Mouse (Mus musculus): ENCODE data around the gene Tcf23.
"Not testable (repeated sequence)": the region's sequence is repeated elsewhere in the genome, so short reads cannot be mapped to it uniquely, and the experiment has no call there.

Tcf23 gene

DNA sequence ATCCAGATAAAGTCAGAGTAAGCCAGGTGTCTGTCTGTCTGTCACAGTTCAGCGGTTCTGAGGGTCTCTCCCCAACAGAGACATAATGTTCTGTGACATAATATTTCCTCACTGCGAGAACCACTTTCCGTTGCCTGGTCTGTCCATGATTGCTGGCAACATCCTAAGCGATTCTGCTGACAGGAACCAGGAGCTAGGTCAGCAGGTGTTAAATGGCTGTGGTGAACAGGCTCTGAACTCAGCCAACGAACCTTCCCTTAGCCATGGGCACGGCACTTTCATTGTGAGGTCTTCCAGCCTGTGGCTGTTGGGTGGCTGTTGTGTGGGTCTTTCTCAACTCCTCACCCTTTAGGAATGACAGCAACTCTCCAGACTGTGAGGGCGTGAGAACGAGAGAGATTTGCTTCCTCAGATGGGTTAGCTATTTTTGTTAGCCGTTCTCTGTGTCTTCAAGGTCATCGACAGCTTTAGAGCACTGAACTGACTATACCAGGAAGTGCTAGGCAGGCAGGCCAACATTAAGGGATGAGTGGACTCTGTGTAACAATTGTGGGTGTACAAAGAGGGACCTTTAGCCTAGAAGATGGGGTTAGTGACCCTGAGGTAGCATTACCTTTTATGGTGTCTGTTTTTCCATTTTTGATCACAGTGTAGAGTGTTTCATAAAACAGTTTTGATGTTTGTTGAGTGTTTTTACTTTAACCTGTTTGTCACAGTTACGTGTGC lies 26.6 kb downstream of the Tcf23 start:
- no peak for DNase-seq (ENCODE audit: low spot score in 2 of 2)

- DNase-seq (ENCODE audit: low spot score in 2 of 2), result no peak
Measured at GRCm38 (mm10) chr5:30998306-30998705, 29.8 kb downstream of the Tcf23 start.

GRCm38 (mm10) chr5:30999324-30999723 lies 30.9 kb downstream of the Tcf23 start:
- no peak for DNase-seq (ENCODE audit: low spot score in 2 of 2)

- DNase-seq (ENCODE audit: low spot score in 2 of 2), result no peak
Measured at GRCm38 (mm10) chr5:31000122-31000521, 31.7 kb downstream of the Tcf23 start.

DNA sequence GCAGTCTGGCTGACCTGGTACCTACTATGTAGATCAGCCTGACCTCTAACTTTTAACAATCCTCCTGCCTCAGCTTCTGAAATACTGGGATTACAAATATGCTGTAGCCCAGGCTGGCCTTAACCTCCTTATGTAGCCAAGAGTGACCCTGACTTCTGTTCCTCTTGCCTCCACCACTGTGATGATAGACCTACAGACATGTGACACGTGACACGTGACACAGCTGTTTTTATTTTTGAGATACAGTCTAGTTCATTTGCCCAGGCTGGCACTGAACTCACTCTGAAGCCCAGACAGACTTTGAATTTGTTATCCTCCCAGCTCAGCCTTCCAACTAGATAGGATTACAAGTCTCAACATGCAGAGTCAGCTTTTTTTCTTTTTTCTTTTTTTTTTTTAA lies 32.5 kb downstream of the Tcf23 start:
- no peak for DNase-seq (ENCODE audit: low spot score in 2 of 2)

GRCm38 (mm10) chr5:31001560-31001959 lies 33.1 kb downstream of the Tcf23 start:
- DNase-seq (ENCODE audit: low spot score in 2 of 2), result no peak

- peak; percentile 67 to 84 for DNase-seq (ENCODE audit: low spot score in 2 of 2)
Measured at GRCm38 (mm10) chr5:31004184-31004583, 35.7 kb downstream of the Tcf23 start.

GRCm38 (mm10) chr5:31012737-31013136 lies 44.3 kb downstream of the Tcf23 start:
- DNase-seq (ENCODE audit: low spot score in 2 of 2), result no peak

DNA sequence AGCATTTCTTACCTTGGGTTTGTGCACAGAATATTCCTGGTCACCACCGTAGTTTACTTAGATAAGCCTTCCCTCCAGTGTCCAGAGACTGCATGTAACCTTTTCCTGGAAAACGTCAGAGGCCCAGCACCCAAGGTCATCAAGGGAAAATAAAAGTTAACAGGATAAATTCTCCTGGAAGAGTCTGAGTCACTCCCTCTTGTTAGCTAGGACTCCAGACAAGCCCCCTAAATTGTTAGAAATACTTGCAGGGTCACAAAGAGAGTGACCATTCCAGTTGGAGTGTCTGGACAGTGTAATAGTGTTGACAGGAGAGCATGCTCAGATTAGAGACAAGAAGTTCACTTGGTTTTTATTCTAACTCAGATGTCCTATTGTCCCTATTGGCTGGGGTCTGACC lies 47.5 kb downstream of the Tcf23 start:
- DNase-seq (ENCODE audit: low spot score in 2 of 2), result no peak

DNA sequence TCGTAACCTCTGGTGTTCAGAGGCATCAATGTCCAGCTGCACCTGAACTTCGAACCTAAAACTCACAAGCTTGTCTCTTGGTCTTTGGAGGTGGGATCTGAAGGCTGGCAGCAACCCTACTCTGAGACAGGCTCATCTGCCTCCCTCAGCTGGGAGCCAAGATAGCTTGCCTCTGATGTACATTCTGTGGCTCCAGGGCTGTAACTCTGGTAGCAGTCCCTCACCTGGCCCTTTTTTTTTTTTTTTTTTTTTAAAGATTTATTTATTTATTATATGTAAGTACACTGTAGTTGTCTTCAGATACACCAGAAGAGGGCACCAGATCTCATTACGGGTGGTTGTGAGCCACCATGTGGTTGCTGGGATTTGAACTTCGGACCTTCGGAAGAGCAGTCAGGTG lies 53.3 kb downstream of the Tcf23 start:
- not testable (repeated sequence) for DNase-seq (ENCODE audit: low spot score in 2 of 2)

GRCm38 (mm10) chr5:31022690-31023089 lies 54.2 kb downstream of the Tcf23 start:
- DNase-seq (ENCODE audit: low spot score in 2 of 2), result no peak

- no peak for DNase-seq (ENCODE audit: low spot score in 2 of 2)
Measured at GRCm38 (mm10) chr5:31023254-31023653, 54.8 kb downstream of the Tcf23 start.

GRCm38 (mm10) chr5:31024641-31025040 lies 56.2 kb downstream of the Tcf23 start:
- no peak for DNase-seq (ENCODE audit: low spot score in 2 of 2)

All from urinary bladder, adult 18-20 months (tissue).